ENCODE assay signal across 28 mouse cellular contexts in the genomic region with DNA sequence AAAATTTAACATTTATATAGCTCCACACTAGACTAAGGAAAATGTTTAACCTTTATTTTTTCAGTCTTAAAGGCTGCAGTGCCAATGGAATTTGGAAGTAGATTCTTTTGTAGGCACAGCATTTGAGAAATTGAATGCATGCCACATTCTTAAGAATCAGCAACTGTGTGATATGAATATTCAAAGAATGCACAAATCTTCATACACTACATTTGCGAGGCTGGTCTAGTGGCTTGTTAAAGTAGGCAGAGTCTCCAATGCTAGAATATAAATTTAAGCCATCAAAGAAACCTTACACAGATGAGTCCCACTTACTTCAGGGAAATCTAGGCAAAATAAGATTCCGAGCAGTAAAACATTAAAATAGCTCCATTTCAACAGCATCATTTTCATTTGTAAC.
DNase-seq lines count a peak whose midpoint lies in the region; ATAC-seq lines count a peak whose summit lies in the region.
"Had no signal": no experiment of that assay in that cellular context is flagged by ENCODE, and none has a peak within 500 bp of the region (broad histone marks: within the 10 kb centered on the region; RNA-seq: fewer than 3 reads in every experiment).

No protein-coding gene starts in this region.

- H3K9me3 ChIP-seq in forebrain, embryonic 14.5 days (replicated peaks; ENCODE audit: control insufficient read depth, low read length) = no peaks in the 10 kb centered on the region
- no peaks in the 10 kb centered on the region for H3K9me3 ChIP-seq in forebrain, embryonic 10.5 days
- H3K9me3 ChIP-seq: forebrain, embryonic 13.5 days; hindbrain, embryonic 12.5 days; intestine, embryonic 15.5 days; liver, embryonic 12.5 days had no signal

- no peaks in the 10 kb centered on the region for H3K4me1 ChIP-seq in forebrain, embryonic 14.5 days (ENCODE audit: control insufficient read depth, insufficient read depth, low read length)
- no peaks in the 10 kb centered on the region for H3K4me1 ChIP-seq in forebrain, embryonic 10.5 days
- H3K4me1 ChIP-seq: forebrain, embryonic 13.5 days; hindbrain, embryonic 12.5 days; intestine, embryonic 15.5 days; liver, embryonic 12.5 days had no signal

- H3K4me3 ChIP-seq in forebrain, embryonic 14.5 days (ENCODE audit: low read depth, low read length) = no peak overlapping the region
- no peak overlapping the region for H3K4me3 ChIP-seq in forebrain, embryonic 10.5 days
- H3K4me3 ChIP-seq: erythroblast, embryonic 14.5 days; forebrain, embryonic 13.5 days; hindbrain, embryonic 12.5 days; intestine, embryonic 15.5 days; liver, embryonic 12.5 days had no signal

- no peak overlapping the region for H3K4me2 ChIP-seq in forebrain, embryonic 14.5 days (ENCODE audit: low read length)
- H3K4me2 ChIP-seq: forebrain, embryonic 13.5 days; heart, embryonic 11.5 days; hindbrain, embryonic 12.5 days; intestine, embryonic 15.5 days; liver, embryonic 12.5 days; midbrain, embryonic 11.5 days had no signal

- no peak overlapping the region for H3K27ac ChIP-seq in forebrain, embryonic 14.5 days (ENCODE audit: low read depth, low read length)
- no peak overlapping the region for H3K27ac ChIP-seq in forebrain, embryonic 10.5 days
- H3K27ac ChIP-seq: forebrain, embryonic 13.5 days; hindbrain, embryonic 12.5 days; hindbrain, postnatal 0 days; intestine, embryonic 15.5 days; liver, embryonic 12.5 days had no signal

- H3K27me3 ChIP-seq in forebrain, embryonic 14.5 days (replicated peaks; ENCODE audit: control insufficient read depth, insufficient read depth, low read length) = no peaks in the 10 kb centered on the region
- no peaks in the 10 kb centered on the region for H3K27me3 ChIP-seq in forebrain, embryonic 10.5 days (ENCODE audit: poor library complexity, severe bottlenecking)
- H3K27me3 ChIP-seq: CH12.LX; forebrain, embryonic 13.5 days; hindbrain, embryonic 12.5 days; intestine, embryonic 15.5 days; liver, embryonic 12.5 days had no signal

- no peaks in the 10 kb centered on the region for H3K36me3 ChIP-seq in forebrain, embryonic 14.5 days (ENCODE audit: control insufficient read depth, insufficient read depth, low read length)
- H3K36me3 ChIP-seq in forebrain, embryonic 10.5 days (replicated peaks) = no peaks in the 10 kb centered on the region
- H3K36me3 ChIP-seq: hindbrain, embryonic 12.5 days; intestine, embryonic 15.5 days; liver, embryonic 12.5 days had no signal

- no peak for ATAC-seq in forebrain, embryonic 14.5 days
- ATAC-seq: forebrain, embryonic 13.5 days; hindbrain, postnatal 0 days; intestine, embryonic 15.5 days; liver, embryonic 12.5 days; liver, postnatal 0 days; midbrain, embryonic 16.5 days had no signal

- WGBS in forebrain, embryonic 14.5 days = 85% methylated on average over 2 of the region's 2 CpGs
- 89% methylated on average over 2 of the region's 2 CpGs for WGBS in forebrain, embryonic 10.5 days

- no peak overlapping the region for H3K9ac ChIP-seq in forebrain, embryonic 14.5 days (ENCODE audit: low read length)
- H3K9ac ChIP-seq: forebrain, embryonic 13.5 days; hindbrain, embryonic 12.5 days; intestine, embryonic 15.5 days; liver, embryonic 12.5 days; liver, postnatal 0 days had no signal

- peak; percentile 6 for DNase-seq in forebrain, embryonic 14.5 days (ENCODE audit: low spot score)
- no peak for DNase-seq in forebrain, embryonic 10.5 days (ENCODE audit: extremely low spot score, low spot score)
- peak; percentile 3 for DNase-seq in layer of hippocampus, adult 9-10 months (ENCODE audit: low spot score)
- no peak for DNase-seq in layer of hippocampus, postnatal 36 days
- peak; percentile 5 for DNase-seq in right cerebral cortex, adult 18-20 months
- no peak for DNase-seq in right cerebral cortex, postnatal 25 days
- DNase-seq in thymus, adult 18-20 months = no peak
- DNase-seq: adrenal gland, adult 8-10 months; cerebellum, adult 18-20 months; cerebellum, postnatal 10 days; gastrocnemius, postnatal 25 days; heart, adult 11 months; heart, postnatal 36 days; kidney, adult 2 months; kidney, postnatal 36 days; liver, postnatal 0 days; lung, postnatal 36 days; thymus, postnatal 14 days had no signal

Comparison
In these comparisons a context has a peak if more than half of its experiments do, and no peak if none do; other contexts are left out.
1. DNase-seq: peak in forebrain, embryonic 14.5 days (single experiment), layer of hippocampus, adult 9-10 months (single experiment) and right cerebral cortex, adult 18-20 months (single experiment); none in forebrain, embryonic 10.5 days (single experiment), layer of hippocampus, postnatal 36 days (0 of 2), right cerebral cortex, postnatal 25 days (single experiment) and thymus, adult 18-20 months (0 of 2).